Mouse (Mus musculus): ENCODE results near the gene Nr2c2ap. TPM values are rescaled to one million over a fixed set of nuclear protein-coding genes. Genes with fewer than 3 reads are reported as not detected.

Gene Nr2c2ap
- polyA plus RNA-seq, 1 experiment from 2014 or later = 39.1 TPM

GRCm38 (mm10) chr8:70173320-70173719 lies 42.2 kb downstream of the Nr2c2ap start:
- H3K27ac ChIP-seq = no peak overlapping the region
- peak overlapping the region; percentile 59; the same call in 1 of the 2 replicates for H3K4me2 ChIP-seq
- H3K4me1 ChIP-seq = peaks cover 16% of the 10 kb centered on the region
- no peak overlapping the region for H3K4me3 ChIP-seq
- ATAC-seq (replicated peaks) = no peak
- H3K9me3 ChIP-seq = no peaks in the 10 kb centered on the region
- H3K36me3 ChIP-seq (replicated peaks) = no peaks in the 10 kb centered on the region
- WGBS = 87% methylated on average over 5 of the region's 5 CpGs
- no peak overlapping the region for H3K9ac ChIP-seq
- no peaks in the 10 kb centered on the region for H3K27me3 ChIP-seq (replicated peaks)

DNA sequence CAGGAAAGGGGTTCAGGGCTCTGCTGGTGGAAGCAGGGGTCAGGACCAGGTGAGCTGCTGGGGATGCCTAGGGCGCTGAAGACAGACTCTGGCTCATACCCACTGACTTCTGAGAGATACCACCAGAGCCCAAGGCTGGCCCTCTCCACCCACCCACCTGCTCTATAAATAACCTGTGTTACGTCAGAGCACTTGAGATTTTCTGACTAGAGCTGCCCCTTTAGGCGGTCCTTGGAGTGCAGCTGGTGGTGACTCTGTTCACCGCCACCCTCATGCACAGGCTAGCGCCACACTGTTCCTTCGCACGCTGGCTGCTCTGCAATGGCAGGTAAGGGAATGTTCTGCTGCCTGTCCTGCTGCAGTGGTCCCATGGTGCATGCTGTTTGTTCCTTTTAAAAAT lies 42.9 kb downstream of the Nr2c2ap start:
- H3K27me3 ChIP-seq (replicated peaks) = no peaks in the 10 kb centered on the region
- H3K4me1 ChIP-seq = peaks cover 16% of the 10 kb centered on the region
- no peak overlapping the region for H3K27ac ChIP-seq
- no peak overlapping the region for H3K4me2 ChIP-seq
- no peaks in the 10 kb centered on the region for H3K36me3 ChIP-seq (replicated peaks)
- H3K9ac ChIP-seq = no peak overlapping the region
- WGBS = 94% methylated on average over 7 of the region's 7 CpGs
- no peaks in the 10 kb centered on the region for H3K9me3 ChIP-seq
- no peak for ATAC-seq (replicated peaks)
- no peak overlapping the region for H3K4me3 ChIP-seq

DNA sequence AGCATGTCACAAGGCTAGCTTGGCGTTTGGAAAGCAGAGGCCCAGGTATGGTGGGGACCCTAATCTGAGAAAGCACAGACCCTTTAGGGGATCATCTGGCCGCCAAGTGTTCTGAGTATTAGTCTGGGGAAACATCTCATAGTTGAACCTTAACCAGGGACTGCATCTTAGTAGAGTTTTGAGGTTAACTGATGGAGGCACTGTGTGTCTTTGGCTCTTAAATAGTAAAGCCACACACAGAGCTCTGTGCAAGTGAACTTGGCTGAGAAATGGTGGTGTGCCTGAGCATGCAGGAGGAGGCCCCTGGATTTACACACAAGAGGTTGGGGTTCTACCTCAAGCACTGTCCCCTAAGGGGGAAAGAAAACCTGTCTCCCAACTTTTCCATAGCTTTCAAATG lies 47.1 kb downstream of the Nr2c2ap start:
- Histone ChIP-seq H3K27ac (no peak overlapping the region), H3K4me2 (no peak overlapping the region), H3K9me3 (no peaks in the 10 kb centered on the region), H3K4me3 (no peak overlapping the region), H3K36me3 (replicated peaks) (no peaks in the 10 kb centered on the region; the same call in 1 of the 2 replicates), H3K9ac (no peak overlapping the region), H3K27me3 (replicated peaks) (no peaks in the 10 kb centered on the region), H3K4me1 (peaks cover 7% of the 10 kb centered on the region)
- 97% methylated on average over 2 of the region's 2 CpGs for WGBS
- no peak for ATAC-seq (replicated peaks)

DNA sequence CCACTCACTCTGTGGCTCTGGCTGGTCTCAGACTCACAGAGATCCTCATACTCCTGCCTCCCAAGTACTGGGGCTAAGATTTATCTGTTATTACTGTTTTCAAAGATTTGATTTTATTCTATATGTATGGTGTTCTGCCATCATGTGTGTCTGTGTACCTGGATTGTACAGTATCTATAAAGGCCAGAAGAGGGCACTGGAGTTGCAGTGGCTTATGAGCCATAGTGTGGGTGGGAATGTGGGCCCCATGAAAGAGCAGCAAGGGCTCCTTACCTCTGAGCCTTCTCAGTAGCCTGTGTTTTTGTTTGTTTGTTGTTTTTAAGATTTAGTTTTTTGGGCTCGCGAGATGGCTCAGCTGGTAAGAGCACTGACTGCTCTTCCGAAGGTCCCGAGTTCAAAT lies 47.9 kb downstream of the Nr2c2ap start:
- H3K4me2 ChIP-seq = no peak overlapping the region
- no peaks in the 10 kb centered on the region for H3K27me3 ChIP-seq (replicated peaks)
- ATAC-seq (replicated peaks) = no peak
- H3K4me3 ChIP-seq = no peak overlapping the region
- H3K9me3 ChIP-seq = no peaks in the 10 kb centered on the region
- no peak overlapping the region for H3K9ac ChIP-seq
- H3K36me3 ChIP-seq (replicated peaks) = no peaks in the 10 kb centered on the region; the same call in 1 of the 2 replicates
- WGBS = 93% methylated on average over 4 of the region's 4 CpGs
- H3K4me1 ChIP-seq = no peaks in the 10 kb centered on the region; the same call in 1 of the 2 replicates
- H3K27ac ChIP-seq = no peak overlapping the region

DNA sequence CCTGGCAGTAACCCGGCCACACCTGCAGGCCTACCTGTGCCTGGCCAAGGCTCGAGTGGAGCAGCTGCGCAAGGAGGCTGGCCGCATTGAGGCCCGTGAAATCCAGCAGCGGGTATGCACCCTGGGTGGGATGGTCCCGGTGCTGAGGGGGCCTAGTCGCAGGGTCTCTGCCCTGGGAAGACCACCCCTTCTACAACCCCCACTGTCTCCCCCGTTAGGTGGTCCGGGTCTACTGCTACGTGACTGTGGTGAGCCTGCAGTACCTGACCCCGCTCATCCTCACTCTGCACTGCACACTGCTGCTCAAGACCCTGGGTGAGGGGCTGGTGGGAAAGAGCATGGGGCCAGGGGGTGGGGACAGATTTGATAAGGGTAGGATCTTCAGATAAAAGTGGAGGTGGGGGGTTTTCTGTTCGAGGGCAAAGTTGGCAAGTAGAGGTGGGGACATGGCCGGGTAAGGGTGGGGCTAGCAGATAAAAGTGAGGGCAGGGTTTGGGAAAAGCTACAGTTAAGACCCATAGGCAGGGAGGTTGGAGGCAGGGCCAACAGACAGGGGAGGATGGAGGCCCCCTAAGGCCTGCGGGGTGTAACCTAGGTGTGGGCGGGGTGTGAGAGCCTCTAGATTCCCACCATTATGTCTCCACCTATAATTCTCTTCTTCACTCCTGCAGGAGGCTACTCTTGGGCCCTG lies 50.2 kb downstream of the Nr2c2ap start:
- no peaks in the 10 kb centered on the region for H3K27me3 ChIP-seq (replicated peaks)
- no peaks in the 10 kb centered on the region for H3K9me3 ChIP-seq
- H3K4me1 ChIP-seq = no peaks in the 10 kb centered on the region
- no peak overlapping the region for H3K9ac ChIP-seq
- H3K27ac ChIP-seq = no peak overlapping the region
- ATAC-seq (replicated peaks) = no peak
- H3K4me3 ChIP-seq = no peak overlapping the region
- H3K36me3 ChIP-seq (replicated peaks) = no peaks in the 10 kb centered on the region; the same call in 1 of the 2 replicates
- H3K4me2 ChIP-seq = no peak overlapping the region
- 91% methylated on average over 16 of the region's 16 CpGs for WGBS

- no peak for ATAC-seq (replicated peaks)
- no peaks in the 10 kb centered on the region for H3K4me1 ChIP-seq
- 80% methylated on average over 2 of the region's 2 CpGs for WGBS
- no peak overlapping the region for H3K27ac ChIP-seq
- no peaks in the 10 kb centered on the region; the same call in 1 of the 2 replicates for H3K36me3 ChIP-seq (replicated peaks)
- H3K4me2 ChIP-seq = no peak overlapping the region
- H3K4me3 ChIP-seq = no peak overlapping the region
- H3K27me3 ChIP-seq (replicated peaks) = no peaks in the 10 kb centered on the region
- H3K9ac ChIP-seq = no peak overlapping the region
- H3K9me3 ChIP-seq = no peaks in the 10 kb centered on the region
Observed at GRCm38 (mm10) chr8:70181903-70182252, 50.7 kb downstream of the Nr2c2ap start.

DNA sequence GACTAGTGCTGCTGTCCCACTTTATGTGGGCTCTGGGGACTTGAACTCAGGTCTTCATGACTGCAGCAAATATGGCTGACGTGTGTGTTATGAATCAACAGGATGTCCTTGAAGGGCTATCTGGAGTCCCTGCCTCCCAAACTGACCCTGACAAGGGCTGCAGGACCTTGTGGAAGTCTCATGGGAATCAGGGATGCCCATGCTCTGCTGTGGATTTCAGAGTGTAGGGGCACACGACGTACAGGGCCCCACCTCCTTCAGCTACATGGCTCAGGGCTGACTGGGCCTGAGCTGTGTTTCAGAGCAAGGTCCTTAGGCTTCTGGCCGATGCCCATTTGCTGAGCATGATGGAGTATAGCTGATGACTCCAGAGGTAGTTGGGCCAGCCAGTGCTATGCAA lies 52.1 kb downstream of the Nr2c2ap start:
- no peaks in the 10 kb centered on the region; the same call in 1 of the 2 replicates for H3K36me3 ChIP-seq (replicated peaks)
- no peaks in the 10 kb centered on the region for H3K4me1 ChIP-seq
- no peaks in the 10 kb centered on the region for H3K9me3 ChIP-seq
- H3K27me3 ChIP-seq (replicated peaks) = no peaks in the 10 kb centered on the region
- H3K27ac ChIP-seq = no peak overlapping the region
- WGBS = 95% methylated on average over 4 of the region's 4 CpGs
- H3K4me2 ChIP-seq = no peak overlapping the region
- H3K9ac ChIP-seq = no peak overlapping the region
- ATAC-seq (replicated peaks) = no peak
- no peak overlapping the region for H3K4me3 ChIP-seq

Small RNA genes lying within 50 kb of the gene (microRNA-seq; reads per million reads assigned to microRNA genes)
- gene Mir7066 = 3.1 reads per million, percentile 15 among the genes with 10 or more reads in this experiment

Other genes starting within 250 kb of the Nr2c2ap start
- 5.8 and 5.9 TPM in 2 replicates for gene Cilp2, start 243.6 kb upstream of the Nr2c2ap start, polyA plus RNA-seq (2015; fragmentation: Nextera tagmentation; extraction: Ambion mirVana)
- gene Tssk6, start 229.1 kb upstream of the Nr2c2ap start, polyA plus RNA-seq (2015; fragmentation: Nextera tagmentation; extraction: Ambion mirVana) = 4.5 and 4.7 TPM in 2 replicates
- 171 and 172 TPM in 2 replicates for gene Ndufa13, start 228.8 kb upstream of the Nr2c2ap start, polyA plus RNA-seq (2015; fragmentation: Nextera tagmentation; extraction: Ambion mirVana)
- 9.6 and 12.2 TPM in 2 replicates for gene Yjefn3, start 228.6 kb upstream of the Nr2c2ap start, polyA plus RNA-seq (2015; fragmentation: Nextera tagmentation; extraction: Ambion mirVana)
- 27.2 and 31.7 TPM in 2 replicates for gene Gatad2a, start 134.9 kb upstream of the Nr2c2ap start, polyA plus RNA-seq (2015; fragmentation: Nextera tagmentation; extraction: Ambion mirVana)
- 87.5 and 87.8 TPM in 2 replicates for gene Mau2, start 88.6 kb upstream of the Nr2c2ap start, polyA plus RNA-seq (2015; fragmentation: Nextera tagmentation; extraction: Ambion mirVana)
- 65.4 and 65.9 TPM in 2 replicates for gene Sugp1, start 88.5 kb upstream of the Nr2c2ap start, polyA plus RNA-seq (2015; fragmentation: Nextera tagmentation; extraction: Ambion mirVana)
- gene Tm6sf2, start 58.4 kb upstream of the Nr2c2ap start, polyA plus RNA-seq (2015; fragmentation: Nextera tagmentation; extraction: Ambion mirVana) = 1.7 and 2.1 TPM in 2 replicates
- 0.93 and 1.4 TPM in 2 replicates for gene Hapln4, start 47.9 kb upstream of the Nr2c2ap start, polyA plus RNA-seq (2015; fragmentation: Nextera tagmentation; extraction: Ambion mirVana)
- gene Ncan, start 10.5 kb upstream of the Nr2c2ap start, polyA plus RNA-seq (2015; fragmentation: Nextera tagmentation; extraction: Ambion mirVana) = 186 and 193 TPM in 2 replicates
- 13.4 and 14.2 TPM in 2 replicates for gene Rfxank, start 7.8 kb downstream of the Nr2c2ap start, polyA plus RNA-seq (2015; fragmentation: Nextera tagmentation; extraction: Ambion mirVana)
- 59.1 and 64.8 TPM in 2 replicates for gene Borcs8, start 8.2 kb downstream of the Nr2c2ap start, polyA plus RNA-seq (2015; fragmentation: Nextera tagmentation; extraction: Ambion mirVana)
- 0.37 and 0.56 TPM in 2 replicates for gene Mef2b, start 8.4 kb downstream of the Nr2c2ap start, polyA plus RNA-seq (2015; fragmentation: Nextera tagmentation; extraction: Ambion mirVana)
- 60.9 and 62.0 TPM in 2 replicates for gene Tmem161a, start 41.0 kb downstream of the Nr2c2ap start, polyA plus RNA-seq (2015; fragmentation: Nextera tagmentation; extraction: Ambion mirVana)
- 8.7 and 10.9 TPM in 2 replicates for gene Slc25a42, start 81.0 kb downstream of the Nr2c2ap start, polyA plus RNA-seq (2015; fragmentation: Nextera tagmentation; extraction: Ambion mirVana)
- 102 and 109 TPM in 2 replicates for gene Sugp2, start 102.9 kb downstream of the Nr2c2ap start, polyA plus RNA-seq (2015; fragmentation: Nextera tagmentation; extraction: Ambion mirVana)
- 117 and 118 TPM in 2 replicates for gene Armc6, start 103.1 kb downstream of the Nr2c2ap start, polyA plus RNA-seq (2015; fragmentation: Nextera tagmentation; extraction: Ambion mirVana)
- gene Homer3, start 151.5 kb downstream of the Nr2c2ap start, polyA plus RNA-seq (2015; fragmentation: Nextera tagmentation; extraction: Ambion mirVana) = 37.9 and 41.2 TPM in 2 replicates
- gene Ddx49, start 171.2 kb downstream of the Nr2c2ap start, polyA plus RNA-seq (2015; fragmentation: Nextera tagmentation; extraction: Ambion mirVana) = 44.5 and 48.0 TPM in 2 replicates
- 299 and 322 TPM in 2 replicates for gene Cope, start 171.2 kb downstream of the Nr2c2ap start, polyA plus RNA-seq (2015; fragmentation: Nextera tagmentation; extraction: Ambion mirVana)
- gene Cers1, start 184.4 kb downstream of the Nr2c2ap start, polyA plus RNA-seq (2015; fragmentation: Nextera tagmentation; extraction: Ambion mirVana) = 38.2 and 40.1 TPM in 2 replicates
- gene Gdf1, start 198.5 kb downstream of the Nr2c2ap start, polyA plus RNA-seq (2015; fragmentation: Nextera tagmentation; extraction: Ambion mirVana) = 5.3 and 7.4 TPM in 2 replicates
- gene Upf1, start 221.9 kb downstream of the Nr2c2ap start, polyA plus RNA-seq (2015; fragmentation: Nextera tagmentation; extraction: Ambion mirVana) = 15.1 and 16.0 TPM in 2 replicates
- gene Comp, start 242.2 kb downstream of the Nr2c2ap start, polyA plus RNA-seq (2015; fragmentation: Nextera tagmentation; extraction: Ambion mirVana) = 0.50 and 0.57 TPM in 2 replicates